Mouse (Mus musculus) testis, adult 2 months (tissue): ENCODE measurements around the gene Myo1e.

Experiments
- CTCF ChIP-seq: fragments of 200-500 bp; IDR thresholded peaks from 2 replicates; pipeline ENCODE4 v1.5.1; 2012; ENCODE audit warnings: low read depth, mild to moderate bottlenecking, inconsistent platforms, low read length, moderate library complexity; ENCODE audit not compliant: control insufficient read depth, insufficient read depth, insufficient replicate concordance
- POLR2A ChIP-seq: fragments of 200-500 bp; IDR thresholded peaks from 2 replicates; pipeline ENCODE4 v1.6.1; 2012; ENCODE audit warnings: low read depth, mild to moderate bottlenecking, inconsistent platforms, low read length, moderate library complexity; ENCODE audit not compliant: control insufficient read depth

DNA sequence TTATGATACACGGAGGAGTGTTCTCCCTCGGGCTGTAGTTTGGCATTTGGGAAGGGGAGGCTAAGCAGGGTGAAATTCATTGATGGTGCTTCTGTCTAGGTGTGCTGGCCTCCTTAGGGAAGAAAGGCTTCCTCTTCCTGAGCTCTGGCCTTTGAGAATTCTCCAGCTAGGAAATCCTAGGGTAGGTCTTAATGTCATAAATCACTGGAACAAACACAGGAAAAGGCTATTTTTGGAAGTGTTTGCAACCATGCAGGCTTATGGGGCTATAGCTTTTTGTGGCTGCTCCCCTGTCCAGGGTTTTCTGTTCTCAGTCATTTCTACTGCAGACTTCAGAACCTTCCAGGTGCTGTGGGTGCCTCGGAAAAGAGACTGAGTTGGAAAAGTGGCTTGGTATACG lies 16.9 kb downstream of the Myo1e start:
- TF ChIP-seq POLR2A (no peak), CTCF (no peak)
